Mouse (Mus musculus): Measurements from ENCODE around the gene Clstn2. TPM values are rescaled to one million over a fixed set of nuclear protein-coding genes. Genes with fewer than 3 reads are reported as not detected.

Clstn2 gene
- total and polyA plus RNA-seq, 3 experiments: 0.05 TPM; not detected in 2

DNA sequence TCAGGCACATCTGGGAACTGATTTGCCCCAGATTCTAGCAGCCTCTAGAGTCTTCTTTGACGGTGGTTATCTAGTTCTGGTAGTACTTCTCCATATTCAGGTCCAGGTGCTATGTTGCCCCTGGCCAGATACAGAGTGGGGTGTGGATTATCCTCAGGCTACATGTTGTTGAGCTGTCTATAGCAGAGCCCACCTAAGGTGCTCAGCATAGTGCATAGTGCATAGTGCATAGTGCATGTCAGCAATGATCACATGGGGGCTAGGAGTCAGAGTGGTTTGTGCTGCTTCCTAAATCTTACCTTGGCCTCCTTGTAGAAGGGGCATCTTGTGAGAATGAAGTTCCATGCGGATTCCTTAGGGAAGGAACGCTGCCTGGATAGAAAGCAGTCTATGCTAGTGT is 556.5 kb downstream of the Clstn2 start:
- Histone ChIP-seq H3K9me3 (replicated peaks) (peaks cover 40% of the 10 kb centered on the region), H3K36me3 (replicated peaks) (no peaks in the 10 kb centered on the region), H3K4me1 (ENCODE audit: insufficient read depth, low read depth, low read length) (no peaks in the 10 kb centered on the region), H3K27me3 (ENCODE audit: insufficient read depth, low read length) (no peaks in the 10 kb centered on the region), H3K4me3 (ENCODE audit: low read depth, low read length) (no peak overlapping the region)
- no peak for ATAC-seq (ENCODE audit: extremely low read depth, insufficient number of reproducible peaks, low FRiP score, poor library complexity, severe bottlenecking)
- DNase-seq (ENCODE audit: low spot score): no peak
- TF ChIP-seq GATA1 (IDR thresholded peaks at IDR 0.05; ENCODE audit: borderline replicate concordance, low read length) (no peak), TAL1 (conservative IDR thresholded peaks at IDR 0.05; ENCODE audit: low read depth, low read length) (no peak), POLR2AphosphoS5 (IDR thresholded peaks at IDR 0.05; ENCODE audit: insufficient replicate concordance, low read depth, low read length) (no peak), GATA2 (IDR thresholded peaks at IDR 0.05; ENCODE audit: borderline replicate concordance, low read depth, low read length) (no peak), CTCF (IDR thresholded peaks at IDR 0.05; ENCODE audit: low read depth, low read length) (no peak)

DNA sequence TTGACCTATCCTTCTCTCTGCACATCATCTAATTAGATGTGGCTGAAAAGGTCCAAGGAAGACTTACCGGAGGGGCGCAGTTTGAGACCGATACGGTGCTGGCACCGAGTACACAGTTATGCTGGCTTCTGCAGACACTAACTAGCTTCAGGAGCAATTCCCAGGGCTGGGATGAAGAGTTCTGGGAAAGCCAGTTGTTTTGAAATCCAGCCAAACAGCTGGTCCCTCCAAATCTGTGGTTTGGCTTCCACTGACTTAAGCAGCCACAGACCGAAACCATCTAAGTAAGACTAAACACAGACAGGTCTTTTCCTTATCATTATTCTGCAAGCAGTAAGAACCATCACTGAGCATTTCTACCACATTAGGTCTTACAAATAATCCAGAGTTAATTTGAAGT is 558.1 kb downstream of the Clstn2 start:
- TF ChIP-seq GATA1 (IDR thresholded peaks at IDR 0.05; ENCODE audit: borderline replicate concordance, low read length): no peak
- TF ChIP-seq TAL1 (conservative IDR thresholded peaks at IDR 0.05; ENCODE audit: low read depth, low read length): no peak
- TF ChIP-seq CTCF (IDR thresholded peaks at IDR 0.05; ENCODE audit: low read depth, low read length): no peak
- no peak for TF ChIP-seq GATA2 (IDR thresholded peaks at IDR 0.05; ENCODE audit: borderline replicate concordance, low read depth, low read length)
- ATAC-seq (ENCODE audit: extremely low read depth, insufficient number of reproducible peaks, low FRiP score, poor library complexity, severe bottlenecking): no peak
- Histone ChIP-seq H3K4me1 (ENCODE audit: insufficient read depth, low read depth, low read length) (no peaks in the 10 kb centered on the region), H3K9me3 (replicated peaks) (peaks cover 43% of the 10 kb centered on the region), H3K4me3 (ENCODE audit: low read depth, low read length) (no peak overlapping the region), H3K27me3 (ENCODE audit: insufficient read depth, low read length) (no peaks in the 10 kb centered on the region), H3K36me3 (replicated peaks) (no peaks in the 10 kb centered on the region)
- DNase-seq (ENCODE audit: low spot score): no peak

DNA sequence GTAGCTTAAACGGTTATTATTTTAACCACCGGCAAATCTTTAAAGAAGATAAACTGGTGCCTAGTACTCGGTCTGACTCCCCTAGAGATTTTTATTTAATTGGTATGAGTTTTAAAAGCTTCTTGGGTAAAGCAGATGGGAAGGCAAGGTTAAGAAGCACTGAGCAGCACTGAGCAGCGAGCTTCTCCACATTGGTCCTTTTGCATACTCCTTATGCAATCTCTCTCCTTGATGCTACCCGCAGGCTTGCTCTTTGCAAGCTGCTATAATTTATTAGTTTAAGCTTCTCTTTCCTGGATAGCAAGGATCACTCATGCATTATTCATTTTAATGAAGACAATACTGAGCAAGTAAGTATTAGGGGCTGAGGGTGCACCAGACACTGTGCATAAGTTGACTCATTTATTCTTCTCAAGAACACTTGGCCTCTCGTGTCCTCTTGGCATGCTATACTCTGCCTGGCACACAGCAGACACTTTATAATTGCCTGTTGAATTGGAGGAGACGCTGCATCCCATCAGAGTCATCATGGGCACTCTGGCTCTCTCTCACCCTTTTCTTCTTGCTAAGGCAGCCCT is 561.9 kb downstream of the Clstn2 start:
- TF ChIP-seq POLR2AphosphoS5 (IDR thresholded peaks at IDR 0.05; ENCODE audit: insufficient replicate concordance, low read depth, low read length) (no peak), GATA1 (IDR thresholded peaks at IDR 0.05; ENCODE audit: borderline replicate concordance, low read length) (no peak)
- peaks cover 36% of the 10 kb centered on the region for H3K9me3 ChIP-seq (replicated peaks)
- DNase-seq (ENCODE audit: low spot score): no peak

DNA sequence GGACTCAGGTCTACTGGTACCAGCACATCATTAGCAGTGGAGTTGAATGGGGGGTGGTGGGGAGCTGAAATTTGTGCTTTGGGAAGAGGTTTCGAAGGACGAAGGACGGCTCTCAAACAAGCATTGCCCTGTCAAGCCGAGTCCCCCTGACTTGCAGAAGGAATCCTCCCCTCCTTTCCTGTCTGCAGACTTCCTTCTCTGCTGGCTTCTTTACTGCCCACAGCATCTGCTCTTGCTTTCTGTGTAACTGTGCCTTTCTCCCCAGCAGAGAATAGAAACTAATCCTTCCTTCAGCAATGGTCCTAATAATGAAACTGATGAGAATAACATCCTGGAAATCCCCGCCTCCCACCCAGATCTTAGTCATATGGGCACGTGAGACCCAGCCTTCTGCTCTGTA is 572.5 kb downstream of the Clstn2 start:
- H3K36me3 ChIP-seq (replicated peaks): no peaks in the 10 kb centered on the region
- ATAC-seq (ENCODE audit: extremely low read depth, insufficient number of reproducible peaks, low FRiP score, poor library complexity, severe bottlenecking): no peak

More for the DNA sequence above, 561.9 kb downstream of the Clstn2 start:
- H3K4me1 ChIP-seq (ENCODE audit: insufficient read depth, low read depth, low read length): no peaks in the 10 kb centered on the region
- no peak for ATAC-seq (ENCODE audit: extremely low read depth, insufficient number of reproducible peaks, low FRiP score, poor library complexity, severe bottlenecking)
- no peaks in the 10 kb centered on the region for H3K27me3 ChIP-seq (ENCODE audit: insufficient read depth, low read length)
- no peaks in the 10 kb centered on the region for H3K36me3 ChIP-seq (replicated peaks)
- no peak overlapping the region for H3K4me3 ChIP-seq (ENCODE audit: low read depth, low read length)

DNA sequence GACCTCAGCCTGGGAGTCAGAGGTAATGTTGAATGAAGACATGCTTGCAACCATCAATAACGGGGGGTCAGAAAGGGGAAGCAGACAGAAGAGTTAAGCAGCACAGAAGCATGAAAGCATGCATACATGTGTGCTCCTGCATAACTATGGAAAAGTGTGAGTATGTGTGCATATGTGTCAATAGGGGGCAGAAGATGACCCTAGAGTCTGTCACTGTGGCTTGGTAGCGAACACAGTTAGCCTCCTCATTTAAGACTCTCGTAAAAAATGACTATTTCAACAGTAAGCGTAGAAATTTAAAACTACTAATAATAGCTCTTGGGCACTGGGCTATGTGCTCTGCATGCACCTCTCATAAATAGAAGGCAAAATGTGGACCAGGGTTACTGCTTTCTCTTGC is 573.2 kb downstream of the Clstn2 start:
- H3K4me3 ChIP-seq (ENCODE audit: low read depth, low read length): no peak overlapping the region
- no peaks in the 10 kb centered on the region for H3K36me3 ChIP-seq (replicated peaks)
- no peaks in the 10 kb centered on the region for H3K27me3 ChIP-seq (ENCODE audit: insufficient read depth, low read length)
- ATAC-seq (ENCODE audit: extremely low read depth, insufficient number of reproducible peaks, low FRiP score, poor library complexity, severe bottlenecking) (no peak), DNase-seq (ENCODE audit: low spot score) (no peak)
- H3K9me3 ChIP-seq (replicated peaks): peaks cover 69% of the 10 kb centered on the region
- no peaks in the 10 kb centered on the region for H3K4me1 ChIP-seq (ENCODE audit: insufficient read depth, low read depth, low read length)
- TF ChIP-seq CTCF (IDR thresholded peaks at IDR 0.05; ENCODE audit: low read depth, low read length) (no peak), GATA2 (IDR thresholded peaks at IDR 0.05; ENCODE audit: borderline replicate concordance, low read depth, low read length) (no peak), TAL1 (conservative IDR thresholded peaks at IDR 0.05; ENCODE audit: low read depth, low read length) (no peak), POLR2AphosphoS5 (IDR thresholded peaks at IDR 0.05; ENCODE audit: insufficient replicate concordance, low read depth, low read length) (no peak), GATA1 (IDR thresholded peaks at IDR 0.05; ENCODE audit: borderline replicate concordance, low read length) (no peak)

More for the DNA sequence above, 572.5 kb downstream of the Clstn2 start:
- Histone ChIP-seq H3K27me3 (ENCODE audit: insufficient read depth, low read length) (no peaks in the 10 kb centered on the region), H3K4me1 (ENCODE audit: insufficient read depth, low read depth, low read length) (no peaks in the 10 kb centered on the region), H3K9me3 (replicated peaks) (peaks cover 66% of the 10 kb centered on the region), H3K4me3 (ENCODE audit: low read depth, low read length) (no peak overlapping the region)
- no peak for TF ChIP-seq GATA2 (IDR thresholded peaks at IDR 0.05; ENCODE audit: borderline replicate concordance, low read depth, low read length)
- no peak for TF ChIP-seq TAL1 (conservative IDR thresholded peaks at IDR 0.05; ENCODE audit: low read depth, low read length)
- TF ChIP-seq POLR2AphosphoS5 (IDR thresholded peaks at IDR 0.05; ENCODE audit: insufficient replicate concordance, low read depth, low read length): no peak
- no peak for TF ChIP-seq GATA1 (IDR thresholded peaks at IDR 0.05; ENCODE audit: borderline replicate concordance, low read length)
- TF ChIP-seq CTCF (IDR thresholded peaks at IDR 0.05; ENCODE audit: low read depth, low read length): no peak
- DNase-seq (ENCODE audit: low spot score): no peak

DNA sequence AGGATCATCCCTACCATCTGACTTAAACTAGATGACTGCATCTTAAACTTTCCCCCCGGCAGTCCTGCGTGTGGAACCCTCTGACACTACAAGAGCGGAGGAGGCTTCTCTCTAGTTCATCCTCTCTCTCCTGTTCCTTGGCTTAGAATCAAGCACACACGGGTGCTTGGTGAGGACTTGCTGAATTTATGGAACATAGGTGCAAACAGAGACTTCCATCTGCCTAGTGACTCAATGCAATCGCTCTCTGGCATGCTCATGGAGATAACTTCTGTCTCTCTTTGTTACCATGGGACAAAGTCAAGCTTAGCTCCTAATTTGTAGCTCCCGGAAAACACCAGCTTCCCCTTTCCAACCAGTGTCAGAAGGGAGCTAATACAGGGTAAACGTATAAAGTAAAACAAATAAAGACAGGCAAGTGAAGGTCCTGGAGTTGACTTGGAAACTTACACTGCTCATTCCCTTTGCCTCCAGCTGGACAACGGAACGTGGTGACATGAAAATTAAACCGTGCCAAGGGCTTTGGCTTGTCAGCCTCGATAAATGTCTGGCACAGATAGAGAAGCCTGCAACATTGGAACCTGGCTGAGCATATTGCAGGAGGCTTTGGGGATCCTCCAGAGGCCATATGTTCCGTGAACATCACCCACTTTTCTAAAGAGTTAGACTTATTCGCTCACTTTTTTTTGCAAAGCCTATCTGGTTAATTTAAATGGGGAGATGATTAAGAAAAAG is 583.5 kb downstream of the Clstn2 start:
- peaks cover 61% of the 10 kb centered on the region for H3K9me3 ChIP-seq (replicated peaks)

More for the DNA sequence above, 583.5 kb downstream of the Clstn2 start:
- H3K27me3 ChIP-seq (ENCODE audit: insufficient read depth, low read length): no peaks in the 10 kb centered on the region; the same call in 1 of the 2 replicates
- TF ChIP-seq TAL1 (conservative IDR thresholded peaks at IDR 0.05; ENCODE audit: low read depth, low read length): no peak
- no peak for TF ChIP-seq POLR2AphosphoS5 (IDR thresholded peaks at IDR 0.05; ENCODE audit: insufficient replicate concordance, low read depth, low read length)
- TF ChIP-seq GATA2 (IDR thresholded peaks at IDR 0.05; ENCODE audit: borderline replicate concordance, low read depth, low read length): no peak
- no peak for TF ChIP-seq CTCF (IDR thresholded peaks at IDR 0.05; ENCODE audit: low read depth, low read length)
- no peak for TF ChIP-seq GATA1 (IDR thresholded peaks at IDR 0.05; ENCODE audit: borderline replicate concordance, low read length)
- ATAC-seq (ENCODE audit: extremely low read depth, insufficient number of reproducible peaks, low FRiP score, poor library complexity, severe bottlenecking): no peak
- no peaks in the 10 kb centered on the region for H3K36me3 ChIP-seq (replicated peaks)
- no peaks in the 10 kb centered on the region for H3K4me1 ChIP-seq (ENCODE audit: insufficient read depth, low read depth, low read length)
- no peak overlapping the region for H3K4me3 ChIP-seq (ENCODE audit: low read depth, low read length)
- DNase-seq (ENCODE audit: low spot score): no peak
